Mouse (Mus musculus) thymus, adult 2 months (tissue): ENCODE results near the gene Hs1bp3. TPM values are rescaled to one million over a fixed set of nuclear protein-coding genes. Genes with fewer than 3 reads are reported as not detected.

Source experiments
- DNase-seq: peaks from one replicate; pipeline ENCODE4 v3.0.0; 2021
- H3K27ac ChIP-seq: fragments of 200-500 bp; 2 replicates; pipeline ENCODE4 v1.5.1; 2012; ENCODE audit warnings: low read length, control low read depth; ENCODE audit not compliant: control insufficient read depth, insufficient read depth
- H3K27me3 ChIP-seq: fragments of 200-500 bp; 2 replicates; pipeline ENCODE4 v1.6.1; 2012; ENCODE audit warnings: mild to moderate bottlenecking, low read length, moderate library complexity, mixed read lengths; ENCODE audit not compliant: control insufficient read depth, insufficient read depth
- H3K36me3 ChIP-seq: fragments of 200-500 bp; 2 replicates; pipeline ENCODE4 v1.6.1; 2012; ENCODE audit warnings: mild to moderate bottlenecking, low read length, moderate library complexity; ENCODE audit not compliant: control insufficient read depth, insufficient read depth
- H3K4me1 ChIP-seq: fragments of 200-500 bp; replicated peaks from 2 replicates; pipeline ENCODE4 v1.6.1; 2012; ENCODE audit warnings: low read length; ENCODE audit not compliant: control insufficient read depth, insufficient read depth
- H3K4me3 ChIP-seq: fragments of 200-500 bp; 2 replicates; pipeline ENCODE4 v1.5.1; 2012; ENCODE audit warnings: mild to moderate bottlenecking, low read length, control low read depth, moderate library complexity; ENCODE audit not compliant: control insufficient read depth, insufficient read depth
- CTCF ChIP-seq: fragments of 200-500 bp; IDR thresholded peaks from 2 replicates; pipeline ENCODE4 v1.5.1; 2012; ENCODE audit warnings: mild to moderate bottlenecking, control low read depth, low read length, moderate library complexity, borderline replicate concordance; ENCODE audit not compliant: control insufficient read depth, poor library complexity, insufficient read depth; ENCODE audit errors: extremely low read depth
- POLR2A ChIP-seq: fragments of 200-500 bp; IDR thresholded peaks from 2 replicates; pipeline ENCODE4 v1.6.1; 2012; ENCODE audit warnings: mild to moderate bottlenecking, low read length, control low read depth, moderate library complexity; ENCODE audit not compliant: control insufficient read depth, poor library complexity, insufficient read depth; ENCODE audit errors: extremely low read depth
- WGBS: fragments of 180-500 bp; shearing (Covaris S2); methylation state at CpG from one replicate; pipeline ENCODE4 v1.1.7; 2018; 5-methylcytosine and 5-hydroxymethylcytosine counted together
- polyA plus RNA-seq: library from polyadenylated mRNA; depleted of rRNA; stranded (reverse); fragments of >200 nt; gene quantifications from 2 replicates; pipeline ENCODE4 v1.2.3, GENCODE M21; 2012

Hs1bp3 gene
- polyA plus RNA-seq, 1 experiment: 14.3 TPM

DNA sequence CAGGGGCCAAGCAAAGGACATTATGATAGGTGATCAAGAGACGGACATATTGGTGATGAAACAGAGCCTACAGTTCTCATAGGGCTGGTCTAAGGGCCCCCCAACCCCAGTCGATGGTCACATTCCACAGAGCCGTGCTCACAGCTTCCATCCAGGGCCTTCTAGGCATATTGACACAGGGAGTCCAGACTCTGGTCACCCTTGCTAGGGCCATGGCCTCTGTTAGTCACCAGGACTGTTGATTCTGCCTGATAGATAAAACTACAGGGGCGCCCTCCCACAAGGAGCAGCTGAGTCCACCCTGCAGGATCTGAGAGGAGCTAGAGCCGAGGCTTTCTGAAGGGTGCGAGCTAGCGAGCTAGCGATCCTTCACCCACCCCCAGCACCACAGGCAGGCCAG is 20.4 kb downstream of the Hs1bp3 start:
- Histone ChIP-seq H3K4me3 (no peak overlapping the region), H3K27me3 (no peaks in the 10 kb centered on the region), H3K36me3 (no peaks in the 10 kb centered on the region), H3K4me1 (no peaks in the 10 kb centered on the region), H3K27ac (no peak overlapping the region)
- no peak for DNase-seq
- 96% methylated on average over 8 of the region's 8 CpGs for WGBS
- TF ChIP-seq CTCF: no peak
- TF ChIP-seq POLR2A: no peak

DNA sequence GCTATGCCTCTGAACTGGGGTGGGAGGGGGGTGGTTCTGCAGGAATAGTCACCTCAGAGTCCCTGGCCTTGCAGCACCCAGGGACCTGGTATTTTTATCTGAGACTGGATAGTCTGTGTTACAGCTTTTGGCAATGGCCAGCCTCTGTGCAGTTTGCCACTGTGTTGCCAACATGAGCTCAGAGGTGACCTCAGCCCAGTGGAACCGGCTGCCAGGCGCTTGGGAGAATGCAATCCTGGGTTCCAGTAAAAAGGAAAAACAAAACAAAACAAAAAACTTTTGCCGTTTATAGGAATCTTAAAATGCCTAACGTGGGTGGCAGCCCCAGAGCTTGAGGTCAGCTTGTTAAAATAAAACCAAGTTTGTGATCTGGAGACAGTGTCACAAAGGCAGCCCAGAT is 21.0 kb downstream of the Hs1bp3 start:
- H3K36me3 ChIP-seq: no peaks in the 10 kb centered on the region
- no peak for TF ChIP-seq CTCF
- no peak for TF ChIP-seq POLR2A
- H3K27me3 ChIP-seq: no peaks in the 10 kb centered on the region
- WGBS: 93% methylated on average over 4 of the region's 4 CpGs
- H3K4me3 ChIP-seq: no peak overlapping the region
- no peak overlapping the region for H3K27ac ChIP-seq
- H3K4me1 ChIP-seq: no peaks in the 10 kb centered on the region
- no peak for DNase-seq

DNA sequence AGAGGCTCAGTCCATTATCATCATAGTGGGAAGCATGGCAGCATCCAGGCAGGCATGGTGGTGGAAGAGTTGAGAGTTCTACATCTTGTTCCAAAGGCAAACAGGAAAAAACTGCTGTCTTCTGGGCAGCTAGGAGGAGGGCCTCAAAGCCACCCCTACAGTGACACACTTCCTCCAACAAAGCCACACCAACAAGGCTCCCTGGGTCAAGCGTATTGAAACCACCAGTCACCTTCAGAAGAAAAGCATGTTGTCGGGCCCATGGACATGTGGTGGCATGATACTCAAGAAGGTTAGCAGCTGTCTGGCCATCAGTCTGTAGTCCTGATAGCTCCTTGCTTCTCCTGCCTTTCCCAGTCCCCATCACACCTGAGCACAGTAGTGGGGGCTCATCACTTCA is 22.3 kb downstream of the Hs1bp3 start:
- Histone ChIP-seq H3K4me3 (no peak overlapping the region), H3K27ac (no peak overlapping the region), H3K36me3 (no peaks in the 10 kb centered on the region), H3K4me1 (no peaks in the 10 kb centered on the region), H3K27me3 (no peaks in the 10 kb centered on the region)
- DNase-seq: no peak
- 53% methylated on average over 2 of the region's 2 CpGs for WGBS
- no peak for TF ChIP-seq CTCF
- TF ChIP-seq POLR2A: no peak

DNA sequence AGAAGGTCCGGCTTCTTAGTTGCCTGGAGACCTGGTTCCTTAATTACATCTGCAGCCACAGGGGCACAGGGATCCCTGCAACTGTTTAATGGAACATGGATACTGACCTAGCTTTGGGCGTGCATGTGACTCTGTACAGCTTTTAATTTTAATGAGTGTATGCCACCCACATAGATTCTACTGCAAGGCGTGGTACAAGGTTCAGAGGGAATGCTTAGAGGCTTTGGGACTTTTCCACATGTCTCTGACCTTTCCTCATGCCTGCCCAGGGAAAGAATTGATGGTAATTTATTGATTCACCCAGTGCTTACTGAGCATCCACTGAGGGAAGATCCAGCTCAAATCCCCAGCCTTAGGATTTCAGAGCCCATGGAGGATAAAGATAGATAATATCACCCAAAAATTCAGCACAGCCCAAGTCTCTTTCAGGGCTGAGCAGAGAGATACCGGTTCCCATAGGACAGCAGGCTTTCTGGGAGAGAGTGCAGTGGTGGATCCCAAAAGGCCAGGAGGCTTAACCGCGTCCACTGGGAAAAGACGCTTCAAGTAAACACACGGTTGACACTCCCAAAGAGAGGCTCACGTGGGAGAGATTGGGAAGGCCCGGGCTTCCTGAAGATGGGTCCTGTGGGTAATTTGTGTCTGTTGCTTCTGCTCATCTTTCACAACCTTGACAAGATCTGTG is 23.5 kb downstream of the Hs1bp3 start:
- TF ChIP-seq CTCF: no peak
- no peak for TF ChIP-seq POLR2A
- DNase-seq: no peak
- Histone ChIP-seq H3K4me3 (no peak overlapping the region), H3K36me3 (no peaks in the 10 kb centered on the region), H3K27me3 (no peaks in the 10 kb centered on the region), H3K27ac (no peak overlapping the region), H3K4me1 (no peaks in the 10 kb centered on the region)
- WGBS: 97% methylated on average over 10 of the region's 10 CpGs

DNA sequence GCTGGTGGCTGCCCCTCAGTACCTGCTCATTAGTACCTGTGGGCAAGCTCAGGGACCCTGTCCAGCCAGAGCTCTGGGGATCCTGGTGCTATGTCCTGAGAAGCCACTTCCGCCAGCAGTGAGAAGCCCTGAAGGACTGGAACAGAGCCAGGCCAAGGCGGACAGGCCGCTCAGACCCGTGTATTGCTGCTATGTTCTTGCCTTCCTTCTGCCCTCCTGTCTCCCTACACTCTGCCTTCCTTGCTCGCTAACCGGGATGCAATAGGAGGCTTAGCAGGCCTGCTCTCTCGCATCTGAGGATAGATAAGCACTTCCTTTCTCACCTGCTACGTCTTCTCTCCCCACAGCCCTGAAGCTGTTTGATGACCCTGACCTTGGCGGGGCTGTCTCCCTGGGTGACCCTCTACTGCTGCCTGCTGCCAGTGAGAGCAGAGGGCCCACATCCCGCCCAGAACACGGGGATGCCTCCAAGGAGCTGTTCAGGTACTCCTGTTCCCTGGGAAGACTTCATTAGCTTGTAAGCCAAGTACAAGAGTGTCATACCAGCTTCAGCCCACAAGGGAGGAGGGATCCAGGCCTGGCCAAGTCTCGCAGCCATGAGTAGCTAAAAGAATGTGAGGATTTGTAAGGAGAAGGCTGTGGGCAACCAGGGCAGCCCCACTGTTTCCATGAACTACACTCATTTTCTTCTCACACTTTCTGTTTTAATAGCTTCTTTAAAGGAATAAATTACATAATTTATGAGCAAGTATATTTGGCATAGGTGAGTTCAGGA is 24.2 kb downstream of the Hs1bp3 start:
- TF ChIP-seq POLR2A (no peak), CTCF (no peak)
- WGBS: 89% methylated on average over 12 of the region's 12 CpGs
- H3K27me3 ChIP-seq: no peaks in the 10 kb centered on the region
- H3K4me1 ChIP-seq: no peaks in the 10 kb centered on the region
- no peak overlapping the region for H3K4me3 ChIP-seq
- no peaks in the 10 kb centered on the region for H3K36me3 ChIP-seq
- no peak for DNase-seq
- H3K27ac ChIP-seq: no peak overlapping the region

DNA sequence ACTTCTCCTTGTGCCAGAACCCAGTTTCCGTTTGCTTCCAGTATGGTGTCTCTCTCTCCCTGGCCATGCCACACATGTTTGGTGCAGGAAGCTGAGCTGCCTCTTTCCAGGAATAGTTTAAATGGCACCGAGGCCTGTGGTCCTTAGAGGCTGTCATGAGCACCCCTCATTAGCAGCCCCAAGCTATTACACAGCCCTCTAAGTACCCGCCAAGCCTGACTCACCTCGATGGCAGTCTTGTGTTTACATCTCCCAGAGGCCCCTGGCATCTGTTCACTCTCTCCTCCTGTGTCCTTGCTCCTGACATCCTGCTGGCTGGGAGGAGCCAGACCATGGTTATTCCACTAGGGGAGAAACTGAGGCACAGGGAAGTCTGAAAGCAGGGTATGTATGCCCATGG is 25.3 kb downstream of the Hs1bp3 start:
- DNase-seq: no peak
- Histone ChIP-seq H3K27ac (no peak overlapping the region), H3K4me3 (no peak overlapping the region), H3K4me1 (no peaks in the 10 kb centered on the region), H3K27me3 (no peaks in the 10 kb centered on the region), H3K36me3 (no peaks in the 10 kb centered on the region)
- WGBS: 86% methylated on average over 4 of the region's 4 CpGs
- TF ChIP-seq CTCF (no peak), POLR2A (no peak)

DNA sequence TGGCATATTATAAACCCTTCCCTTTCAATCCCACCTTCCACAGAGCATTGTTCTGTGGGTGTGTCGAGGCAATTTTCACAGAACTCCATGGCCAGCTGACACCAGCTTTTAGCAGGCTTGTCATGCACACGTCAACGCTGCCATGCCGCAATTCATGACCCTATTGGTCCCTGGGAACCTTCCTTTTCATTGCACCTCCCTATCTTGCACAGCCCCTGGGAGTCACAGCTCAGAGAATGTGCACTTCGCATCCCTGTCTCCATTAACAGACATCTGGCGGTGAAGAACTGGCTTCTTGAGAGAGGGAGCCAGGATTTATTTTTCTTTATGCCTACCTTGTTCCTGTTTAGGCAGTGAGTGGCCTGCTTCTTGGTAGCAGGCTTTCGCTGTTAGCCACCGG is 25.7 kb downstream of the Hs1bp3 start:
- DNase-seq: no peak
- TF ChIP-seq CTCF (no peak), POLR2A (no peak)
- WGBS: over 99% methylated on average over 8 of the region's 8 CpGs
- Histone ChIP-seq H3K27ac (no peak overlapping the region), H3K36me3 (no peaks in the 10 kb centered on the region), H3K4me3 (no peak overlapping the region), H3K27me3 (no peaks in the 10 kb centered on the region), H3K4me1 (no peaks in the 10 kb centered on the region)
